8 mouse cellular contexts compared by ENCODE assay signal in the genomic region with DNA sequence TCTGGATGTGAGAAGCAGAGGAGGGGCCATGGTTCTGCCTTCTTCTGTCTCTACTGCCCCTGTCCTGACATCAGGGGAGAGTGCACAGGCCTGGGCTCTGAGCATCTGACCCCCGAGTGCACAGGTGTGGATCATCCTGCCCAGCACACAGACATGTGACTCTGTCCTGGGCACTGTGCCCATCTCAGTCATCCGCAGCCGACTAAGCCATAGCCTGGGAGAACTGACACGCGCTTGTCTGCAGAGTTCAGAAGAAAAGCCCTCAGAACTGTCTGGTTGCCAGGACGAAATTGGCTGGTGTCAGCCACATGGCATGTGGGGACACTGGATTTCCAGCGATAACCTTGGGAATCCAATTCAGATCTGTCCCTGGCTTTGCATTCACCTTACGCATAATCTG.
DNase-seq lines count a peak whose midpoint lies in the region; ATAC-seq and TF ChIP-seq lines count a peak whose summit lies in the region.

No protein-coding gene starts in this region.

- H3K4me1 ChIP-seq in kidney, adult 2 months (ENCODE audit: control insufficient read depth, insufficient read depth, low read length): no peaks in the 10 kb centered on the region; the same call in 1 of the 2 replicates
- H3K4me1 ChIP-seq in midbrain, embryonic 15.5 days: peaks cover 28% of the 10 kb centered on the region

- no peak overlapping the region for H3K4me3 ChIP-seq in kidney, adult 2 months (ENCODE audit: insufficient read depth, low read depth, low read length)
- H3K4me3 ChIP-seq in midbrain, embryonic 15.5 days: no peak overlapping the region

- 46% methylated on average over 8 of the region's 8 CpGs for WGBS in kidney, adult 2 months
- 62% methylated on average over 8 of the region's 8 CpGs for WGBS in midbrain, embryonic 15.5 days

- no peak overlapping the region for H3K9ac ChIP-seq in midbrain, embryonic 15.5 days

- no peaks in the 10 kb centered on the region for H3K27me3 ChIP-seq in kidney, adult 2 months (replicated peaks; ENCODE audit: control insufficient read depth, insufficient read depth, low read length)
- no peaks in the 10 kb centered on the region for H3K27me3 ChIP-seq in midbrain, embryonic 15.5 days (replicated peaks)

- no peak for TF ChIP-seq CTCF in kidney, adult 2 months (conservative IDR thresholded peaks at IDR 0.05; ENCODE audit: insufficient read depth, insufficient read length, low read depth, low read length)

- no peaks in the 10 kb centered on the region for H3K36me3 ChIP-seq in kidney, adult 2 months (ENCODE audit: control insufficient read depth, insufficient read depth, low read length)
- H3K36me3 ChIP-seq in midbrain, embryonic 15.5 days (replicated peaks): no peaks in the 10 kb centered on the region

- H3K9me3 ChIP-seq in midbrain, embryonic 15.5 days: no peaks in the 10 kb centered on the region

- no peak for TF ChIP-seq POLR2A in kidney, adult 2 months (IDR thresholded peaks at IDR 0.05; ENCODE audit: low read depth, low read length)

- no peak overlapping the region for H3K4me2 ChIP-seq in midbrain, embryonic 15.5 days

- peak; percentile 27 for DNase-seq in layer of hippocampus, adult 11-12 months (ENCODE audit: low spot score)
- no peak for DNase-seq in layer of hippocampus, adult 9-10 months (ENCODE audit: low spot score)
- DNase-seq in adrenal gland, postnatal 36 days: peak; percentile 39 to 49
- DNase-seq in gastrocnemius, postnatal 36 days: peak; percentile 25 to 46
- peak; percentile 92 for DNase-seq in kidney, adult 2 months
- DNase-seq in embryo, embryonic 10.5 days (ENCODE audit: low spot score): no peak
- DNase-seq in frontal cortex, postnatal 14 days (ENCODE audit: low spot score in 2 of 2): no peak

- intact Hi-C loops in gastrocnemius, postnatal 36 days (cut with DNase I): no loop called here

- ATAC-seq in midbrain, embryonic 15.5 days (replicated peaks): peak; percentile 72

- H3K27ac ChIP-seq in kidney, adult 2 months (ENCODE audit: insufficient read depth, low read depth, low read length): no peak overlapping the region
- peak overlapping the region; percentile 45; the same call in 1 of the 2 replicates for H3K27ac ChIP-seq in midbrain, embryonic 15.5 days

Comparison
In these comparisons a context has a peak if more than half of its experiments do, and no peak if none do; other contexts are left out.
1. DNase-seq: peak in layer of hippocampus, adult 11-12 months (single experiment), adrenal gland, postnatal 36 days (2 of 2), gastrocnemius, postnatal 36 days (2 of 2) and kidney, adult 2 months (single experiment); none in layer of hippocampus, adult 9-10 months (single experiment), embryo, embryonic 10.5 days (single experiment) and frontal cortex, postnatal 14 days (0 of 2).